Mouse (Mus musculus): ENCODE results near the gene Ets1.

The Ets1 gene

GRCm38 (mm10) chr9:32715806-32716466, 79.9 kb downstream of the Ets1 start:
- DNase-seq = no peak

- DNase-seq = peak; percentile 63
These were observed 81.4 kb downstream of the Ets1 start for GRCm38 (mm10) chr9:32717268-32717920.

- DNase-seq = peak; percentile 58
These were observed 82.2 kb downstream of the Ets1 start for GRCm38 (mm10) chr9:32717931-32718820.

DNA sequence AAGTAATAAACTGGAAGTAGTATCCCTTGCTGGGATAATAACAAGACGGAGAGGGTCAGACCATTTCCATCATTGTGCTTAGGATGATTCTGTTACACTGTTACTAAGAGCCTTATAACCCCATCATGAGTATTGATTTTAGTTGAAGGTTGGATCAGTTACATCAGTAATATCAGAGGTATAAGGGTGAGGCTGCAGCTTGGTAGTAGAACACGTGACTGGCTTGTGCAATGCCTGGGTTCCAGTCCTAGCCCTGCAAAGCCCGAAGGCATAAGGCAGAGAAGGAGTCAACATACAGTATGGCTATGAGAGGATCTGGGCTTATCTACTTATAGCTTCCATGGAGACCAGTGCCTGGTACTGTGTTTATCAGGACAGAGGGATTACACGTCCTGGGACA, 82.8 kb downstream of the Ets1 start:
- DNase-seq = no peak

DNA sequence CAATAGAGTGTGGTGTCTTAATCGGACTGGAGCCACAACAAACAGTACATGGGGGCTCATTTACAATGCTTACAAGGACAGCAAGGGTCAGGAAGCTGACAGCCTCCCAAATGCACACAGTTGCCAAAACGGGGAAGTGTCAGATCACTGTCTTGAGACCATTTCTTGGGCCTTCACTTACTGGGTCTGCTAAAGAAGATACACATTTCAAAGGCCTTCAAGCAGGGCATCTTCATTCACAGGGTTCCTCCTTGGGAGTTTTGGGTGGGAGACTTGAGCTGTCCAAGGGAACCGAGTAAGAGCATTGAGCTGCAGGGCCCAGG, 83.9 kb downstream of the Ets1 start:
- DNase-seq = no peak

DNA sequence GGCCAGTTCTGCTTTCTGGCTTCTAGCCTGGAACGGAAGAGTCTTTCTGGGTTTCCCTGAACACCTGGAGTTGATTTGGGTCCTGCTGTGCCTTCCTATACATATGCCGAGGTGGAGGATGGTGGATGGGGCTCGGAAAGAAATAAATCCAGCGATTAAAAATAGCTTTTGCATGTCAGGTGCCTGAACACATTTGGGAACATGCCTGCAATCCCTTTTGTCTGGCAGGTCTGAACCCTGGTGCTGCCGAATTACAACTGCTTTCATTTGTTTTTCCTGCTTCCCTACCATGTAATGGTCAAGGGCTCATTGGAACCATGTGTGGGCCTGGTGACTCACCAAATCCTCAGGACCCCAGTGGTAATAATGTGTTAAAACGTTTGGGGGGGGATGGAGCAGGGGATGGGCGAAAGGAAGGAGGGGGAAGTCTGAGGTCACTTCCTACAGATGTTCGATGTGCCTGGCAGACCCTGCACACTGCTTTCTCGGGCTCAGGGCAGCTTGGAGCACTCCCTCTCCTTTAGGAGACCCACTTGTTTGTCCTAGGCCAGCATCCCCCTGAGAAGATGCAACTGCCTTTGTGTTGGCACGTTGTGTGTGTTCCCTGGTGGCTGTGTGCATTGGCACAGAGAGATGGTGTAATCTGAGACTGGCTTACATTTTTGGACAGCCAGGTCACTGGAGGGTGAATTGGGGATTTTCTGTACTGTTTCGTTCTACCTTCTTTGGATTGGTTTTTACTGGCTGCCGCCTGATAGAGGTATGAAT, 84.4 kb downstream of the Ets1 start:
- DNase-seq = no peak

- no peak for DNase-seq
These were observed 85.1 kb downstream of the Ets1 start for GRCm38 (mm10) chr9:32721081-32721480.

DNA sequence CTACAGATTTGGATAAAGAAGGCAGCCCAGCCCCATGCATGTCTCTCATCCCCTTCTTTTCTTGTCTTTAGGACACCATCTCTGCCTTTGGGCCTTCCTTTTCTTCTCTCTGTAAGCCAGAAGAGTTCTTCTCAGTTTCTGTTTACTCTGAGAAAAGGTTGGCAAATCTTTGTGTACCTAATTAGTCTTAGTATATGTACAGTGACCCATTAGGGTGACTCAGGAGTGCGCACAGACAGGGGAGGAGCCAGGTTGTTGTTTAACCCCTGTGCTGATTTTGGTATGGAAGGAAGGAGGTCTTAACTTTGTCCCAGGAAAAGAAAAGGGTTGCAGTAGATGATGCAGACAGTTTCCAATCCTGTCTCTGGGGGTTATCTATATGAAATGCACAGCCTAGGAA, 86.2 kb downstream of the Ets1 start:
- DNase-seq = no peak

DNA sequence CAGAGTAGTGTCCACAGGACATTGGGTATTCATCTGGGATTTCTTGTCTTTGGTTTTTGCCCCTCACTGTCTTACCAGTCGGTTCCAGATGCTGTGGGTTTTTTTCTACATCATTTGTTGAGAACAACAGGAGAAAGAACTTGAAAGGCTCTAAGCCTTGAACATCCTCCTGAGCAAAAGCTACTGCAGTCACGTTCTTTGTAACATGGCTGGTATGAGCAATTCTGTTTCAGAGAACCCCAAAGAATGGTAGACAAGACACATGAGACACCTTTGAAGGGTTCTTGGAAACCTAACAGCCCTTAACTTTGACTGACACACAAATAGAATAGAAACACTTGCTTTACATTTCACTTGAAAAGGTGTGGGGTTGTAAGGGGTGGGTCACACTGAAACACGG, 86.9 kb downstream of the Ets1 start:
- DNase-seq = no peak

DNA sequence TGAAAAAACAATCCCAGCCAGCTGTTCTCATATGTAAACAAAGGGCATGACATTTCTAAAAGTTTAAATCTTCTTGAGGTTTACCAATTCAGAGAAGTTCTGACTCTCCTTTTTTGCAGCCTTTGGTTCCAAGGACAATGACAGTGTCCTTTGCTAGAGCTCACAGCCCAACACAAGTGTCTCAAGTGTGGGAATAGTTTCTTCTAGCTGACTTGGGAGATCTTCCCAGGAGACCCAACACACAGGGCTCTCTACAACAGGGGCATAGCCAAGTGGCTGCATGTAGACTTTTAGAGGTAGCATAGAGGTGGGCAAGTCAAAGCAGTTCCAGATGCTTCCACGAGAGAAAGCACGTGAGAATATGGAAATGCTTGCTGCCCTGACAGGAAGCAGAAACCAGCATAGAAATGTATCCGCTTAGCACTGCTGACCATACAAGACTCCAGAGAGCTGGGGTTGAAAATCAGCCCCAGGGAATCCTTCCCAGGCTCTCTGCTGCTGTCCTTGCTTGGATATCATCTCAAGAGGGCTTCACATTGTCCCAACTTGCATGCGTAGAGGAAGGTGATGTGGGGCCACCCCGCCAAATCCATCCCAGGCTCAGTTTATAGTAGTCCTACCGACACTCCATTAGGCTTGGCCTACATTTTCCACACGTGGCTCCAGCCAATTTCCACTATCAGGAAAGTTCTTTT, 88.3 kb downstream of the Ets1 start:
- no peak for DNase-seq

DNA sequence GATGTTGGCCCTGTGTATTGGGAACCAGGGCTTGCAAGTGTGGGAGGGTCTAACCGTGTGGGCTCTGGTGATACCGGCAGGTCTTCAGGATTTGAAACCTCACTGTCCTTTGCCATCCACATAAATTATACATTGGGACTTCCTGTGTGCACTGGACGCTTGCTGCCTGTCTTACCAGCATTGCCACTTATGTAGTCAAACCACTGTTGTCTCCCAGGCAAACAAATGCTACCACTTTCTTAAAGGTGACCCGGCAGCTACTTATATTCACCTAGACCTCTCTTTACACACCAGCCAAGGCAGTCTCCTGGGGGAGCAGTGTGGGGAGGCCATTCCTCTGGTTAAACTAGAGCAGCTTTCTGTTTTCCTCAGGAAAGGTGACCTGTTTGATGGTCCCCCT, 89.9 kb downstream of the Ets1 start:
- DNase-seq = no peak

DNA sequence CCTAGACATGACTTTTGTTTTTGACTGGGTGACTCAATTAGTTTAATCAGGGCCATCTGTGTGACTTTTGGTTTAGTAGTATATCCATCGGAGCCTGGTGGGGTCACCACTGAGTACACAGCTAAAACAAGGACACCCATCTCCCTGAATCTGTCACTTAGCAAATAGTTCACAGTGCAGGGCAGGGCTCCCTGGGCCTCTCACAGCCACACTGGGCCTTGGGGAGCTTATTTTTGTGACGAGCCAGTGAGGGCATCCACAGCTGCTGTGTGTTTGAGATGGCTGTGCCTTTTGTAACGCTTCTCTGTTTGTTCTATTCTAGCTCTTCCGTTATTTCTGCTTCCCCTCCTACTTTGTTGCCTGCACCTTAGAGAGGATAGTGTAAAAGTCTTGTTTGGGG, 90.6 kb downstream of the Ets1 start:
- DNase-seq = no peak

DNA sequence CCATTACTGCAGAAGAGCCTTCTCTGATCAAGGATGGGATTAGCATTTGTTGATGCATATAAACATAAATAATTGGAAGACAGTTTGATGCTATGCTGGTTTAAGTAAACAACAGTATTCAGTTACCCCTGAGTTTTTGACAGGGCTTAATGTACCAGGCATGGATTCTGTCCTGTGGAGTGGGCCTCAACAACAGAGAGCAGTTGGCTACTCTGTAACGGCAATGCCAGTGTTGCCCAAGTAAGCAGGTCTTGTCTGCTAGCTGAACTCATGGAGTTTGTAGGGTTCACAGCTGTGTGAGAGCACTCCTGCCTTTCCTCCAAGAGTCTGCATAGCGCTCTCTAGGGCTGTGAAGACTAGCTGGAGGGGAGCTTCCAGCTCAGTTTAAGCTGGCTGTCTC, 91.0 kb downstream of the Ets1 start:
- no peak for DNase-seq

- no peak for DNase-seq
These were observed 92.3 kb downstream of the Ets1 start for GRCm38 (mm10) chr9:32728306-32728705.

DNA sequence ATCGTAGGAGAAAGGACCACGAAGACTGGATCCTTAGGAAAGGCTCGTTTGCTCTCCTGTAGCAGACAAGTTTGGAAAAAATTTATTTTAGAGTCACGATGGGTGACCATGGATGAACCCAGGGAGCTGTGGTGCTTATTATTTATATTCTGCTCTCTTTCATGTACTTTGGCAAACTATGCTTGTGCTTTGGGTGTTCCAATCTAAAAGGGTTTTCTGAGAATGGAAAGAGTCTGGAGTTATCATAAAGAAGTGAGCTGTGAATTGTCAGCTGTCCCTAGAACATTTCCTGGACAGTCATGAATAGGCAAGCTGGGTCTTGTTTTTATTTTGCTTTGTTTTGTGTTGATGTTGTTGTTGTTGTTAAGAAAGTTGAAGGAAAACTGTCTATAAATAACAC, 92.8 kb downstream of the Ets1 start:
- DNase-seq = no peak

GRCm38 (mm10) chr9:32729207-32729606, 93.2 kb downstream of the Ets1 start:
- no peak for DNase-seq

DNA sequence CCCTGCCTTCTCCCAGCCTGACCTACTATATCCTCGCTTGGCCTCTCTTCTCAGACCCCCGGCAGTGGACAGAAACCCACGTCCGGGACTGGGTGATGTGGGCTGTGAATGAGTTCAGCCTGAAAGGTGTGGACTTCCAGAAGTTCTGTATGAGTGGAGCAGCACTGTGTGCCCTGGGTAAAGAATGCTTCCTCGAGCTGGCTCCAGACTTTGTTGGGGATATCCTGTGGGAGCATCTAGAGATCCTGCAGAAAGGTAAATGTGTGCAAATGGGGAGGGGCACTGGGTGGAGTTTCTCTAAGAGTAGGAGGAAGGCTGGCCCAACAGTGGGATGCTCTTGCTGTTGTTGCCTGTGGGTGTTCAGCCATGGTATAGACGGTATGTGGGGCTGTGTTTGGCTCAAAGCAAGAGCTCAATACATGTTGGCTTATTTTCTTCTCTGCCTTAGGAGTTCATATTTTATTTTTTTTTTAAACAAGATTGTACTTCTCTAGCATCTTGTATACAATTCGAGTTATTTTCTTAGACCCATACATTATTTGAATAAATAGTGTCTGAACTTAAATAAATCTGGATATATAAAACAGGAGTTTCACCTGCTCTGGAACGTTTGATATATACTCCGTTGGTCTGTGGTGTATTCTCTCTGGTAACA, 94.1 kb downstream of the Ets1 start:
- no peak for DNase-seq

GRCm38 (mm10) chr9:32730656-32731590, 94.9 kb downstream of the Ets1 start:
- DNase-seq = no peak

DNA sequence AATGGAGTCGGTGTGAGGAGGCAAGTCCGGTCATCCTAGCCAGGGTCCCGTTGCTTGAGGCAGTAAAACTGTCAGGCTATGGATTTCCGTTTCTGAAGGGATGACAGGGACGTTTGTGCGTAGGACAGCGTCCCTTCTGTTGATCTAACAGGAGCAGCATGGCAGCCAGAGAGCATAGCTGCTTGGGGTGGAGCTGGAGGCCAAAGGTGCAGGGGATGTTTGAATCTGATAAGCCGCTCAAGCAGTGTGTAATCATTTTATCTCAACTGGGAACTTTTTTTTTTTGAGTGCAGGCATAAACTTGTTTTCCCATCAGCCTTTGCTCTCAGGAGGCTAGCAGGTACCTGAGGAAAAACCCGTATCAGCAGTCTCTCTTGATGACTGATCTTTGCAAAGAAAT, 95.8 kb downstream of the Ets1 start:
- DNase-seq = no peak

- no peak for DNase-seq
These were observed 99.0 kb downstream of the Ets1 start for GRCm38 (mm10) chr9:32735071-32735470.

DNA sequence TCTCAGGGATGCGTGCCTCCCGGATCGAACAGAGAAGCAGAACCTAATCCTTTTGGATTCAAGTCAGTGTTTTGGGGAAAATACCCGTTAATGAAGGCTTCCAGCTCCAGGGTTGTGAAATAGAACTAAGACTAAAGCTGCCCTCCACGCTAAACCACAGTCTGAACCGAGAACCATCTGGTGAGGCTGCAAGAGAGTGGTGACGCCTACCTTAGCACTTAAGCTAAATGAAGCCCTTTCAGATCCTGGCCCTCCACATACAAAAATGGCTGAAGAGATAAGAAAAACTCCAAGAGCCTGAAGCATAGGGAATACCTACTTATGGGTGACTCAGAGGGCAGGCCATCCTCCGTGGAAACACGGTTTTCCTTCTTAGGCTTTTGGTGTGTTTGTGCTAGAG, 100.0 kb downstream of the Ets1 start:
- no peak for DNase-seq
